Mouse (Mus musculus): ENCODE results near the gene Zfp445.

DNA sequence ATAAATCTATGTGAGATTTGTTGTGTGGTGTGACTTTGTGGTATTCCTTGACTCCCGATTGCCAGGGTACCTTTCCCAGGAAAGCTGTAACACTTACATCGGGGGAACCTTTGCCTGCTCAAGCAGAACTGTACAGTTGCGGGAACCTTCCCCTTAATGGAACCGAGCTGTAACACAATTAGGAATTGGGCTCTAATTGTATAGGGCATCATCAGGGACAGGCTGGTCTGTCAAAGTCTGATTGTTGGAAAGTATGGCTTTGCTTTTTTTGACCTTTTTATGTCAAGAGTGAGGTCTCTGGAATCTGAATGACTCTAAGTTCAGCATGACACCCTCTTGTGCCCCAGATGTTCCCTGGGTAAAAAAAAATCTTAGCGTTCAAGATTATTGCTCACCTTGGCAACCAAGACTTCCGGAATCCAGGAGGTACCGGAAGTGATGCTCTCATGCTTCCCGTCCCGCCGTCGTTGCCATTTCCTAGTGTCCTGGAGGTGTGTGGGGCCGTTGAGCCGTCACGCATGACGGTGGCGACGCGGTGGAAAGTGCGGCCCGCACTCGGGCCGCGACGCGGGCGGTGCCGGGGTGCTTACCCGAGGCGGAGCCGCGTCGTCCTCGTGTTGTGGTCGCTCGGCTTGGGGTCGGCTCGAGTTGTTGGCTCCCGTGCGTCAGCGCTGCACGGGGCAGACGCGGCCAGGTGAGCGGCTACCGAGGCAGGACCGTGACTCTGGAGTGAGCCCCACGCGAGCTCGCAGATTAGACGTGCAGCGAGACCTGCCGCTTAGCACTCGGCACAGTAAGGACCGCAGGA, 20.8 kb upstream of the Zfp445 start:
- TF ChIP-seq GATA1 (IDR thresholded peaks at IDR 0.05; ENCODE audit: borderline replicate concordance, low read length) (no peak), FLI1 (IDR thresholded peaks at IDR 0.05; ENCODE audit: low read length) (no peak; the same call in 1 of the 2 replicates)

Data from megakaryocyte, embryonic 14.5 days (primary cell).